Mouse (Mus musculus) megakaryocyte, embryonic 14.5 days (primary cell): ENCODE results near the gene Zc3h12a. TPM values are rescaled to one million over a fixed set of nuclear protein-coding genes. Genes with fewer than 3 reads are reported as not detected.

Experiments used
- H3K27me3 ChIP-seq: replicated peaks from 2 replicates; pipeline ENCODE3; 2012; ENCODE audit warnings: inconsistent platforms
- H3K36me3 ChIP-seq: replicated peaks from 2 replicates; pipeline ENCODE3; 2012; ENCODE audit warnings: low read length, inconsistent platforms, mixed read lengths
- H3K4me1 ChIP-seq: 2 replicates; pipeline ENCODE4 v1.6.1; 2012; ENCODE audit warnings: inconsistent platforms
- H3K4me3 ChIP-seq: replicated peaks from 2 replicates; pipeline ENCODE3; 2012; ENCODE audit warnings: moderate library complexity, mild to moderate bottlenecking, inconsistent platforms
- H3K9me3 ChIP-seq: 2 replicates; pipeline ENCODE4 v1.6.1; 2012; ENCODE audit warnings: inconsistent platforms
- FLI1 ChIP-seq: IDR thresholded peaks from 2 replicates; pipeline ENCODE4 v1.6.1; 2012; ENCODE audit warnings: low read length, inconsistent platforms, mixed read lengths
- GATA1 ChIP-seq: IDR thresholded peaks from 3 replicates; pipeline ENCODE4 v1.6.1; 2012; ENCODE audit warnings: mixed read lengths, low read length, inconsistent platforms, borderline replicate concordance
- polyA plus RNA-seq: library from polyadenylated mRNA; stranded (reverse); fragments of >175 nt; gene quantifications from 2 replicates; pipeline ENCODE4 v1.2.3, GENCODE M21; 2012; ENCODE audit warnings: low replicate concordance; ENCODE audit not compliant: insufficient read depth

The Zc3h12a gene
- polyA plus RNA-seq, 1 experiment, result 20.5 TPM

GRCm38 (mm10) chr4:125096066-125096465 is 31.6 kb downstream of the Zc3h12a start:
- Histone ChIP-seq H3K27me3 (no peaks in the 10 kb centered on the region), H3K36me3 (peaks cover 39% of the 10 kb centered on the region), H3K4me3 (no peak overlapping the region), H3K9me3 (peaks cover 4% of the 10 kb centered on the region; the same call in 1 of the 2 replicates), H3K4me1 (peaks cover 38% of the 10 kb centered on the region)
- TF ChIP-seq FLI1 (no peak), GATA1 (no peak)

GRCm38 (mm10) chr4:125093031-125093430 is 34.6 kb downstream of the Zc3h12a start:
- Histone ChIP-seq H3K4me3 (no peak overlapping the region), H3K27me3 (no peaks in the 10 kb centered on the region), H3K36me3 (peaks cover 63% of the 10 kb centered on the region), H3K9me3 (peaks cover 4% of the 10 kb centered on the region; the same call in 1 of the 2 replicates), H3K4me1 (peaks cover 23% of the 10 kb centered on the region)
- TF ChIP-seq FLI1 (no peak), GATA1 (no peak)

- Histone ChIP-seq H3K36me3 (peaks cover 43% of the 10 kb centered on the region), H3K9me3 (peaks cover 3% of the 10 kb centered on the region), H3K27me3 (no peaks in the 10 kb centered on the region), H3K4me3 (peak overlapping the region; percentile 98), H3K4me1 (peaks cover 23% of the 10 kb centered on the region)
- no peak for TF ChIP-seq FLI1
- TF ChIP-seq GATA1, result no peak
Measured at GRCm38 (mm10) chr4:125085346-125085841, 42.2 kb downstream of the Zc3h12a start.

- no peak; the same call in 1 of the 2 replicates for TF ChIP-seq FLI1
- no peak for TF ChIP-seq GATA1
- Histone ChIP-seq H3K4me1 (peaks cover 23% of the 10 kb centered on the region), H3K36me3 (peaks cover 36% of the 10 kb centered on the region), H3K4me3 (peak within 1 kb of the TSS; percentile 98), H3K9me3 (peaks cover 3% of the 10 kb centered on the region), H3K27me3 (no peaks in the 10 kb centered on the region)
Measured at GRCm38 (mm10) chr4:125084403-125085345, 43.0 kb downstream of the Zc3h12a start, which contains the start of gene Meaf6. Gene Meaf6, plus strand, starts transcription at chr4:125085134.

- TF ChIP-seq FLI1 (no peak), GATA1 (no peak)
- H3K9me3 ChIP-seq, result peaks cover 3% of the 10 kb centered on the region
- H3K36me3 ChIP-seq, result peaks cover 49% of the 10 kb centered on the region
- no peak overlapping the region for H3K4me3 ChIP-seq
- H3K27me3 ChIP-seq, result no peaks in the 10 kb centered on the region
- H3K4me1 ChIP-seq, result peaks cover 6% of the 10 kb centered on the region
Measured at GRCm38 (mm10) chr4:125078698-125079097, 48.9 kb downstream of the Zc3h12a start.

- Histone ChIP-seq H3K4me1 (no peaks in the 10 kb centered on the region), H3K9me3 (peaks cover 3% of the 10 kb centered on the region), H3K4me3 (no peak overlapping the region), H3K36me3 (peaks cover 59% of the 10 kb centered on the region), H3K27me3 (no peaks in the 10 kb centered on the region)
- no peak for TF ChIP-seq FLI1
- no peak for TF ChIP-seq GATA1
Measured at GRCm38 (mm10) chr4:125077700-125078099, 49.9 kb downstream of the Zc3h12a start.

Other genes starting within 250 kb of the Zc3h12a start
- gene Epha10, start 246.9 kb downstream of the Zc3h12a start, polyA plus RNA-seq, result not detected in 2 replicates
- gene 9930104L06Rik, start 190.8 kb downstream of the Zc3h12a start, polyA plus RNA-seq, result 1.6 TPM in 1 of 2 replicates, not detected in the other
- 74.9 and 113 TPM in 2 replicates for gene Cdca8, start 188.5 kb downstream of the Zc3h12a start, polyA plus RNA-seq
- 1.2 TPM in 1 of 2 replicates, not detected in the other for gene Rspo1, start 141.4 kb downstream of the Zc3h12a start, polyA plus RNA-seq
- gene Gnl2, start 111.3 kb downstream of the Zc3h12a start, polyA plus RNA-seq, result 1.6 and 16.3 TPM in 2 replicates
- not detected in 2 replicates for gene Dnali1, start 62.1 kb downstream of the Zc3h12a start, polyA plus RNA-seq
- gene Snip1, start 61.2 kb downstream of the Zc3h12a start, polyA plus RNA-seq, result 4.0 and 10.9 TPM in 2 replicates
- 41.3 and 52.8 TPM in 2 replicates for gene Meaf6, start 42.7 kb downstream of the Zc3h12a start, polyA plus RNA-seq